Mouse (Mus musculus) ES-E14 (cell line): Measurements from ENCODE around the gene Gamt. TPM values are rescaled to one million over a fixed set of nuclear protein-coding genes. Genes with fewer than 3 reads are reported as not detected.

ENCODE experiments used
- DNase-seq: peaks from one replicate; pipeline ENCODE4 v3.0.0-alpha.2; 2013; ENCODE audit warnings: low read depth, low spot score
- H3K27ac ChIP-seq: 2 replicates; pipeline ENCODE4 v1.5.1; 2012; ENCODE audit warnings: low read depth, mild to moderate bottlenecking, low read length, moderate library complexity, mixed read lengths; ENCODE audit not compliant: poor library complexity, insufficient read depth, severe bottlenecking
- H3K36me3 ChIP-seq: 2 replicates; pipeline ENCODE4 v1.6.1; 2012; ENCODE audit warnings: mild to moderate bottlenecking, low read length, moderate library complexity, mixed read lengths; ENCODE audit not compliant: control insufficient read depth, poor library complexity, insufficient read depth, severe bottlenecking
- H3K4me1 ChIP-seq, 2 experiments: fragments of 150-350 bp in 1 of 2; sonication (generic) in 1 of 2; 2 replicates each; pipeline ENCODE4 v1.6.1; 2012; ENCODE audit warnings: low read length in 2 of 2, mild to moderate bottlenecking in 1 of 2, mixed read lengths in 1 of 2; ENCODE audit not compliant: control insufficient read depth in 2 of 2, insufficient read depth in 2 of 2, poor library complexity in 1 of 2
- H3K4me3 ChIP-seq, 2 experiments: fragments of 150-350 bp in 1 of 2; sonication (generic) in 1 of 2; 2 replicates each; pipeline ENCODE4 v1.5.1; 2012; ENCODE audit warnings: low read length in 2 of 2, low read depth in 1 of 2, mild to moderate bottlenecking in 1 of 2, mixed read lengths in 1 of 2; ENCODE audit not compliant: insufficient read depth in 1 of 2, poor library complexity in 1 of 2, severe bottlenecking in 1 of 2
- H3K9ac ChIP-seq: 2 replicates; pipeline ENCODE4 v1.6.1; 2012; ENCODE audit warnings: low read depth, mild to moderate bottlenecking, low read length, mixed read lengths; ENCODE audit not compliant: poor library complexity, insufficient read depth, severe bottlenecking
- H3K9me3 ChIP-seq: fragments of 150-350 bp; sonication (generic); 2 replicates; pipeline ENCODE4 v1.6.1; 2012; ENCODE audit warnings: low read depth, mild to moderate bottlenecking, low read length; ENCODE audit not compliant: control insufficient read depth, insufficient read depth
- CHD2 ChIP-seq: IDR thresholded peaks from 2 replicates; pipeline ENCODE4 v1.6.1; 2014; ENCODE audit warnings: mild to moderate bottlenecking, low read depth, low read length, inconsistent platforms
- HCFC1 ChIP-seq: IDR thresholded peaks from 2 replicates; pipeline ENCODE4 v1.6.1; 2012; ENCODE audit warnings: low read length, inconsistent platforms, borderline replicate concordance; ENCODE audit not compliant: insufficient read depth
- MAFK ChIP-seq: IDR thresholded peaks from 2 replicates; pipeline ENCODE4 v1.6.1; 2014; ENCODE audit warnings: mild to moderate bottlenecking, low read depth, low read length, inconsistent platforms; ENCODE audit not compliant: insufficient read depth
- ZC3H11A ChIP-seq: IDR thresholded peaks from 2 replicates; pipeline ENCODE4 v1.6.1; 2012; ENCODE audit warnings: low read depth, mild to moderate bottlenecking, inconsistent platforms, low read length, borderline replicate concordance
- ZNF384 ChIP-seq: IDR thresholded peaks from 2 replicates; pipeline ENCODE4 v1.6.1; 2012; ENCODE audit warnings: low read depth, low read length, inconsistent platforms
- in situ Hi-C, 2 experiments: fragments of 600-800 bp; cut with MboI; formaldehyde crosslinking; loops; one replicate each; pipeline ENCODE4 v1.15.1; 2025; ENCODE audit warnings: low sequenced_read_pairs in 2 of 2, inconsistent platforms in 1 of 2; ENCODE audit not compliant: unreplicated experiment in 2 of 2
- total RNA-seq: library from RNA; depleted of rRNA; stranded (reverse); fragments of 300-350 nt; gene quantifications from 2 replicates; pipeline ENCODE4 v1.2.3, GENCODE M21; 2012

Gamt gene
- total RNA-seq, 1 experiment: 2.9 TPM

DNA sequence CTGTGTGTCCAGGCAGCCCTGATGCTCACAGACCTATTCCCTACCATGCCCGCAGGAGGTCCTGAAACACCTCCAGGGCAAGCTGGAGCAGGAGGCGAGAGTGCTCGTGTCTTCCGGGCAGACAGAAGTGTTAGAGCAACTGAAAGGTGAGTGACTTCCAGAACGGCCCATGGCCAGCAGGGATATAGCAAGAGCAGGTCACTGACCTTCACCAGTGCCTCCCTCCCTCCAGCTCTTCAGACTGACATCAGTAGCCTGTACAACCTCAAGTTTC lies 41.2 kb upstream of the Gamt start:
- no peak overlapping the region for H3K9ac ChIP-seq

GRCm38 (mm10) chr10:80301256-80302081 lies 40.7 kb upstream of the Gamt start:
- DNase-seq: no peak
- no peak for TF ChIP-seq ZC3H11A
- TF ChIP-seq HCFC1: no peak
- no peak for TF ChIP-seq CHD2
- TF ChIP-seq MAFK: no peak
- no peak for TF ChIP-seq ZNF384
- Histone ChIP-seq H3K27ac (no peak overlapping the region), H3K9ac (no peak overlapping the region), H3K4me3 (no peak overlapping the region), H3K4me1 (peaks cover 0 to 6% of the 10 kb centered on the region in 2 experiments; a peak in 2 of 4 replicates), H3K36me3 (no peaks in the 10 kb centered on the region), H3K9me3 (no peaks in the 10 kb centered on the region)
- in situ Hi-C loops: no loop called here

More for the DNA sequence above, 41.2 kb upstream of the Gamt start:
- H3K9me3 ChIP-seq: no peaks in the 10 kb centered on the region
- in situ Hi-C loops: no loop called here
- TF ChIP-seq ZC3H11A (no peak), CHD2 (no peak), ZNF384 (no peak), HCFC1 (no peak)
- H3K36me3 ChIP-seq: no peaks in the 10 kb centered on the region
- DNase-seq: no peak
- no peak overlapping the region for H3K4me3 ChIP-seq
- H3K27ac ChIP-seq: no peak overlapping the region
- peaks cover 0 to under 1% of the 10 kb centered on the region in 2 experiments; a peak in 2 of 4 replicates for H3K4me1 ChIP-seq

- Histone ChIP-seq H3K9ac (no peak overlapping the region), H3K36me3 (no peaks in the 10 kb centered on the region), H3K27ac (no peak overlapping the region), H3K9me3 (no peaks in the 10 kb centered on the region), H3K4me3 (no peak overlapping the region), H3K4me1 (peaks cover 0 to 6% of the 10 kb centered on the region in 2 experiments; a peak in 2 of 4 replicates)
- TF ChIP-seq CHD2 (no peak), MAFK (no peak)
- in situ Hi-C loops: no loop called here
- no peak for DNase-seq
Measured at GRCm38 (mm10) chr10:80300672-80301181, 39.9 kb upstream of the Gamt start.

- Histone ChIP-seq H3K27ac (no peak overlapping the region), H3K9me3 (no peaks in the 10 kb centered on the region), H3K36me3 (peaks cover 3% of the 10 kb centered on the region), H3K9ac (no peak overlapping the region), H3K4me3 (no peak overlapping the region), H3K4me1 (peaks cover 0 to 8% of the 10 kb centered on the region in 2 experiments; a peak in 2 of 4 replicates)
- TF ChIP-seq ZC3H11A (no peak), ZNF384 (no peak), HCFC1 (no peak), CHD2 (no peak), MAFK (no peak)
- in situ Hi-C loops: no loop called here
- DNase-seq: no peak
Measured at GRCm38 (mm10) chr10:80299824-80300223, 39.0 kb upstream of the Gamt start.
